Mouse (Mus musculus): ENCODE measurements around the gene Ndufb2. TPM values are rescaled to one million over a fixed set of nuclear protein-coding genes. Genes with fewer than 3 reads are reported as not detected.

Gene Ndufb2
- polyA plus RNA-seq, 1 experiment from 2014 or later: 337 TPM

DNA sequence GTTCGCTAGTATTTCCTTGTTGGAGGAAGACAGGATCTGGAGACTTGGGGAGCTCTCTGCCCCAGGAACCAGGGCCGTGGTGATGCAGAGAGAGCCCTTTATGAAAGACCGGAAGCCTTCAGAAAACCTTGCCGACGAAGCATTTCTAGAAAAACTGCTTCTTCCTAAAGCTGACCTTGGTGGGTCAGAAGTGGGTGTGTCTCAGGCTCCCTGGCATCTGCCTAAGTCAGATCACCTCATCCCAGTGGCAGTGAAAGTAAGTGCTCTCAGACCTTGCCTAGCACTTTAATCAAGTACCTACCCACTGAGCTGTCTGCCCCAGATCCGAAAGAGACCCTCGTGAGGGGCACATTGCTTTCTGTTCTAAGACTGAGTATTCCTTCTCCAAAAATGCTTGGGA, 17.4 kb upstream of the Ndufb2 start:
- ATAC-seq (ENCODE audit: insufficient read depth, low FRiP score): no peak
- peak overlapping the region; percentile 94 for H3K9ac ChIP-seq (ENCODE audit: low read length)
- H3K36me3 ChIP-seq (ENCODE audit: control insufficient read depth, insufficient read depth, low read length): peaks cover 2% of the 10 kb centered on the region; the same call in 1 of the 2 replicates

DNA sequence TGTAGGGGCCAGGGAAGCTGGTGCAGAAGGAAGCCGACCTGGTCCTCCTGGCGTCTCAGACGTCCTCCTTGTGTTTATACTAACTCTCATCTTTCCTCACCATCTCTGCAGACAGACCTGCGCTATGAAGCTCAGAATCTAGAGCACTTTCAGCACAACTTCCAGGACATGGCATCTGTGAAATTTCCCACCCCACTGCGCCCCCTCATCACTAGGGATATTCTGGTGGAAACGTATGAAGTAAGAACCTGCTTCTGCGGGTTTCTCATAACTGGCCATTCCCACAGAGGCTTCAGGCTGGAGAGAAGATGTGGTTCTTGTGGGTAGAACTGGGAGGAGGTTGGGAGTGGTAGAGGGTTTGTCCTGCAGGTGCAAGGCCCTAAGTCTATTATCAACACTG, 12.8 kb upstream of the Ndufb2 start:
- no peaks in the 10 kb centered on the region for H3K9me3 ChIP-seq (replicated peaks; ENCODE audit: control insufficient read depth, low read length)
- H3K27me3 ChIP-seq (ENCODE audit: control insufficient read depth, insufficient read depth, low read length): no peaks in the 10 kb centered on the region
- H3K4me2 ChIP-seq (ENCODE audit: low read depth, low read length): no peak overlapping the region
- peaks cover 2% of the 10 kb centered on the region for H3K36me3 ChIP-seq (ENCODE audit: control insufficient read depth, insufficient read depth, low read length)
- no peak for ATAC-seq (ENCODE audit: insufficient read depth, low FRiP score)
- no peak overlapping the region for H3K4me3 ChIP-seq (replicated peaks; ENCODE audit: low read length)
- H3K27ac ChIP-seq (ENCODE audit: low read length): no peak overlapping the region
- H3K4me1 ChIP-seq (ENCODE audit: control insufficient read depth, insufficient read depth, low read length): peaks cover 6% of the 10 kb centered on the region
- H3K9ac ChIP-seq (ENCODE audit: low read length): no peak overlapping the region
- WGBS: 84% methylated on average over 7 of the region's 7 CpGs

More for the DNA sequence above, 17.4 kb upstream of the Ndufb2 start:
- Histone ChIP-seq H3K27me3 (ENCODE audit: control insufficient read depth, insufficient read depth, low read length) (no peaks in the 10 kb centered on the region), H3K27ac (ENCODE audit: low read length) (no peak overlapping the region), H3K4me1 (ENCODE audit: control insufficient read depth, insufficient read depth, low read length) (peaks cover 11% of the 10 kb centered on the region), H3K4me2 (ENCODE audit: low read depth, low read length) (peak overlapping the region; percentile 69), H3K9me3 (replicated peaks; ENCODE audit: control insufficient read depth, low read length) (no peaks in the 10 kb centered on the region), H3K4me3 (replicated peaks; ENCODE audit: low read length) (peak overlapping the region; percentile 82)
- WGBS: 68% methylated on average over 7 of the region's 7 CpGs

DNA sequence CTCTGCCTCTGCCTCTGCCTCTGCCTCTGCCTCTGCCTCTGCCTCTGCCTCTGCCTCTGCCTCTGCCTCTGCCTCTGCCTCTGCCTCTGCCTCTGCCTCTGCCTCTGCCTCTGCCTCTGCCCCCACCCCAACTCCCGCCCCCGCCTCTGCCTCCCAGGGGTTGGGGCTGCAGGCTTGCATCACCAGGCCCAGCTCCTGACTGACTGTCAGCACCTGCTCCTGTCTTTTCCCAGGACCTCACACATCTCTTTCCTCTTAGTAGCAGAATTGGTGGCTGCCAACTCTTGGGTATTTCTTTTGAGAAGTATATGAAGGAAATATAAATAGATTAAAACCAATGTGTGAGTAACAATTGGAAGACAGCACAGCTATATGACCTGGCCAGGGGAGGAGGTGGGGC, 11.8 kb upstream of the Ndufb2 start:
- no peaks in the 10 kb centered on the region for H3K9me3 ChIP-seq (replicated peaks; ENCODE audit: control insufficient read depth, low read length)
- WGBS: 69% methylated on average over 2 of the region's 2 CpGs
- no peaks in the 10 kb centered on the region for H3K27me3 ChIP-seq (ENCODE audit: control insufficient read depth, insufficient read depth, low read length)
- H3K4me2 ChIP-seq (ENCODE audit: low read depth, low read length): no peak overlapping the region
- no peak overlapping the region for H3K4me3 ChIP-seq (replicated peaks; ENCODE audit: low read length)
- H3K4me1 ChIP-seq (ENCODE audit: control insufficient read depth, insufficient read depth, low read length): no peaks in the 10 kb centered on the region
- ATAC-seq (ENCODE audit: insufficient read depth, low FRiP score): no peak
- H3K27ac ChIP-seq (ENCODE audit: low read length): no peak overlapping the region
- no peak overlapping the region for H3K9ac ChIP-seq (ENCODE audit: low read length)
- peaks cover 2% of the 10 kb centered on the region for H3K36me3 ChIP-seq (ENCODE audit: control insufficient read depth, insufficient read depth, low read length)

DNA sequence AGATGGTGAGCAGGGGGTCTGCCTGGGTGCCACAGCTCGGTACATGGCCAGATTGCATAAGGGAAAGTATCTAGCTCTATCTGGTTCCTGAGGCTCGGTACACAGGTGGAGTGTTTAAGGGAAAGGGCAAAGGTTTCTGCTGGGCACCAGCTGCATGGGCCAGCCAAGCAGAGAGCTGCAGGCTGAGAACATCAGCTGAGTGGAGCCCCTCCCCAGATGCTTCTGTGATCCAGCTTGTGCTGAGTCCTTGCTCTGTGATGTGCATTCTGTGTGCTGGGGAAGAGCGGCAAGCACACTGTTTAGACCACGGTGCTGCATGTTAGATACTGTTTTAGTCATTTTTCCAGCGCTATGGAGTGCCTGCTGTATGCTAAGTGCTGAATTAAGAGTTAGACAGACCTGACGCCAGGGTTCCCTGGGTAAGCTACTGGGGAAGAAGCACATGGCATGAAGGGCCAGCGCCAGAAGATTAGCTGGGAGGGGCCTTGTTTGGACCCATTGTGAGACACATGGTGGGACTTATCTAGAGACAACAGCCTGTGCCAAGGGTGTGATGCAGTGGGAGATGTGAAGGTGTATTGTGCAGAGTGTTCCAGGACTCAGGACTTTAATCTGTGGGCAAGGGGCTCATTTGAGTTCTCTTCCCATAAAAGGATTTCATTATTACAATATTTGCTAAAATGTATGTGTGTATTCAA, 11.1 kb upstream of the Ndufb2 start:
- WGBS: 75% methylated on average over 7 of the region's 7 CpGs
- Histone ChIP-seq H3K4me3 (replicated peaks; ENCODE audit: low read length) (no peak overlapping the region), H3K4me2 (ENCODE audit: low read depth, low read length) (no peak overlapping the region), H3K27ac (ENCODE audit: low read length) (no peak overlapping the region), H3K9me3 (replicated peaks; ENCODE audit: control insufficient read depth, low read length) (no peaks in the 10 kb centered on the region), H3K36me3 (ENCODE audit: control insufficient read depth, insufficient read depth, low read length) (peaks cover 2% of the 10 kb centered on the region), H3K4me1 (ENCODE audit: control insufficient read depth, insufficient read depth, low read length) (no peaks in the 10 kb centered on the region), H3K9ac (ENCODE audit: low read length) (no peak overlapping the region), H3K27me3 (ENCODE audit: control insufficient read depth, insufficient read depth, low read length) (no peaks in the 10 kb centered on the region)
- ATAC-seq (ENCODE audit: insufficient read depth, low FRiP score): no peak; the same call in 1 of the 2 replicates

DNA sequence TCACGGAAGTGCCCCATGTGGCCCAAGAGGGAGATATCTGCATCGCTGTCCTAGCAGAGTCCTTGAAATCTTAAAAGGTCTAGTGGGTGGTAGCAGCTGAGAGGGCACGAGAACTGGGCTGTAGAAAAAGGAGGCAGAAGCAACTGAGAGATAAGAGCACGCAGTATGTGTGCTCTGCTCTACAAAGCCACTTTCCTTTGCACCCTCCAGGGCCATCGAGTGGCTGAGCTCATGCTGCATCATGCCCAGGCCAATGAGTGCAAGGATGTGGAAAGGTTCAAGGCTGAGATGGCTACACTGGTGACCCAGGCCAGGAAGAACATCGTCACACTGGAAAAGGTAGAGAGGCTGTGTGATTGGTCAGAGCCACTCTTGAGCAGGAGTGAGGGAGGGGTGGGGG, 6.9 kb upstream of the Ndufb2 start, which contains the start of gene Gm42420:
Gm42420 (plus strand) TSS at position 237 of the 400 bp plus-strand sequence.
- 88% methylated on average over 6 of the region's 6 CpGs for WGBS
- no peak within 1 kb of the TSS for H3K9ac ChIP-seq (ENCODE audit: low read length)
- no peaks in the 10 kb centered on the region for H3K4me1 ChIP-seq (ENCODE audit: control insufficient read depth, insufficient read depth, low read length)
- peaks cover 10% of the 10 kb centered on the region; the same call in 1 of the 2 replicates for H3K36me3 ChIP-seq (ENCODE audit: control insufficient read depth, insufficient read depth, low read length)
- H3K27me3 ChIP-seq (ENCODE audit: control insufficient read depth, insufficient read depth, low read length): no peaks in the 10 kb centered on the region
- no peak for ATAC-seq (ENCODE audit: insufficient read depth, low FRiP score)
- H3K4me2 ChIP-seq (ENCODE audit: low read depth, low read length): no peak within 1 kb of the TSS
- no peaks in the 10 kb centered on the region for H3K9me3 ChIP-seq (replicated peaks; ENCODE audit: control insufficient read depth, low read length)
- H3K4me3 ChIP-seq (replicated peaks; ENCODE audit: low read length): no peak within 1 kb of the TSS
- H3K27ac ChIP-seq (ENCODE audit: low read length): no peak within 1 kb of the TSS

DNA sequence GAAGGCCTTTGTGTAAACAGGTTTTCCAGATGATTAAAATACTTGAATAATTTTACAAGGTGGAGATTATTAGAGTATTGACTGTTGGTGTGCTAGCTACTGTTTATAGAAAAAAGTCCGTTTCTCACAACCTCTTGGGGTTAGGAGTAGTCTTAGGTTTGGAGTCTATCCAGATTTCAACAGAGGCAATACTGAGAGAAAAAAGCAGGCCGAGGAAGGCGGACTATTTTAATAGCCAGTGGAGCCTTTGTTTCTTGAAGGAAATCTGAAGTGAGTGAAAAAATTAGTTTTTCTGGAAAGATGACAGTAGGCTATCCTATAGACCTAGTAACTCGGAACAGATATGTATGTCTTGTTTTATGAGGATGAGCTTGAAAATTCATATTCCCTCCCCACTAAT, 893 bp upstream of the Ndufb2 start:
- Histone ChIP-seq H3K27me3 (ENCODE audit: control insufficient read depth, insufficient read depth, low read length) (no peaks in the 10 kb centered on the region), H3K4me2 (ENCODE audit: low read depth, low read length) (peak overlapping the region; percentile 70; the same call in 1 of the 2 replicates), H3K9me3 (replicated peaks; ENCODE audit: control insufficient read depth, low read length) (no peaks in the 10 kb centered on the region), H3K4me3 (replicated peaks; ENCODE audit: low read length) (no peak overlapping the region), H3K27ac (ENCODE audit: low read length) (no peak overlapping the region), H3K9ac (ENCODE audit: low read length) (no peak overlapping the region), H3K36me3 (ENCODE audit: control insufficient read depth, insufficient read depth, low read length) (0 out of 2 replicates have a peak, but pooled peaks cover 10% of the 10 kb centered on the region), H3K4me1 (ENCODE audit: control insufficient read depth, insufficient read depth, low read length) (peaks cover 12% of the 10 kb centered on the region)
- 88% methylated on average over 4 of the region's 4 CpGs for WGBS
- ATAC-seq (ENCODE audit: insufficient read depth, low FRiP score): no peak

DNA sequence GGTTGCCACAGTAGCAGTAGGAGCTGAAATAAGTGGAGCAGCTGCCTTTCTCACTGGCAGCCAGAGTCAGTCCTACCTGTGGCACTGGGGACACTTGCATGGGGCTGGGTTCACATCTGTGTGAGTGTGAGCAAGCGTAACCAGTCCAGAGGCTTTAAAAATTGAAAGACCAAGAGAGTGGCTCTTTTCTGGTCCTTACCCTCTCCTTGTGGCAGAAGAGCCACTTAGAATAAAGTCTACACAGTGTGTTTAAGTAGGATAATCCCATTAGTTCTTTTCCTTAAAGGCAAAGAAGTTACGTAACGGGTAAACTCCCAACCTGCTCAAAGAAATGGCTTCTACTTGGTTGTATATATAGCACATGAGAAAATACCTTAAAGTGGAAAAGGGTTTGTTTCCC, 8.5 kb downstream of the Ndufb2 start:
- 90% methylated on average over 3 of the region's 3 CpGs for WGBS
- no peak overlapping the region for H3K9ac ChIP-seq (ENCODE audit: low read length)
- no peak overlapping the region for H3K4me3 ChIP-seq (replicated peaks; ENCODE audit: low read length)
- no peaks in the 10 kb centered on the region for H3K27me3 ChIP-seq (ENCODE audit: control insufficient read depth, insufficient read depth, low read length)
- H3K27ac ChIP-seq (ENCODE audit: low read length): no peak overlapping the region
- no peak for ATAC-seq (ENCODE audit: insufficient read depth, low FRiP score)
- H3K4me2 ChIP-seq (ENCODE audit: low read depth, low read length): no peak overlapping the region
- H3K36me3 ChIP-seq (ENCODE audit: control insufficient read depth, insufficient read depth, low read length): peaks cover 7% of the 10 kb centered on the region
- H3K9me3 ChIP-seq (replicated peaks; ENCODE audit: control insufficient read depth, low read length): no peaks in the 10 kb centered on the region
- no peaks in the 10 kb centered on the region for H3K4me1 ChIP-seq (ENCODE audit: control insufficient read depth, insufficient read depth, low read length)

DNA sequence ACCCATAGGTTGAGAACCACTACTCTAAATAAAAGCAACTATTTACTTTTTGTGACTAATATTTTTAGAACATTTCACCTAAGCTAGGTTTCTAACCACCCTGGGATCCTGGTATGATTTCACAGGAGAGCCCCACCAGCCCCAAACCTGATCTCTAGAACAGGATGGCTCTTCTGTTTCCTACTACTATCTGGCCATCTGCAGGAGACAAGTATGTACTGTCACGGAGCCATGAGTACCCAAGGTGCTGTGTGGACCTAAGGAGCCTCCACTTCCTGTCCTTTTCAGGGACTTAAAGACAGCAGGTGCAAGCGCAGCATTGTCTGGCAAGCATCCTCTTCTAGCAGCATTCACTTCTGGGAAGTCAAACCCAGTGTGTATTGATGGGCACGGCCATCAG, 9.5 kb downstream of the Ndufb2 start:
- WGBS: 87% methylated on average over 3 of the region's 3 CpGs

DNA sequence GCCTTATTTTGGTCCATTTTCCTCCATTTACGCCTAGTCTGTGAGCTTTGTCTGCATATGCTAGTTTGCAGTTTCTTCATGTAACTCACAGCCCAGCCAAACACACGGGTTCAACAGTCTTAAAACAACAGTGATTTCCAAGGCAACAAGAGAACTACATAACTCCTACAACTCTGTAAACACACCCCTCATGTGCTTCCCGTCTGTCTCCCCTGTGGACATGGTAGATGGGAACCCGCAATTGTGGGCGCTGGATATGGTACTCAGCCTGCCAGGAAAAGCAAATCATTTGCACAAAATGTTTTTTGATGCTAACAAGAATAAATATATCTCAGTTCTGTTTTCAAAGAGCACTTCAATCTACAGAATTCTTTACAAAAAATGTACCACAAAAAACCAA, 12.2 kb downstream of the Ndufb2 start:
- Histone ChIP-seq H3K4me2 (ENCODE audit: low read depth, low read length) (no peak overlapping the region), H3K9me3 (replicated peaks; ENCODE audit: control insufficient read depth, low read length) (no peaks in the 10 kb centered on the region), H3K36me3 (ENCODE audit: control insufficient read depth, insufficient read depth, low read length) (peaks cover 7% of the 10 kb centered on the region; the same call in 1 of the 2 replicates), H3K27me3 (ENCODE audit: control insufficient read depth, insufficient read depth, low read length) (no peaks in the 10 kb centered on the region), H3K27ac (ENCODE audit: low read length) (no peak overlapping the region), H3K4me1 (ENCODE audit: control insufficient read depth, insufficient read depth, low read length) (no peaks in the 10 kb centered on the region), H3K4me3 (replicated peaks; ENCODE audit: low read length) (no peak overlapping the region), H3K9ac (ENCODE audit: low read length) (no peak overlapping the region)
- no peak for ATAC-seq (ENCODE audit: insufficient read depth, low FRiP score)
- WGBS: 78% methylated on average over 5 of the region's 5 CpGs

More for the DNA sequence above, 9.5 kb downstream of the Ndufb2 start:
- H3K4me1 ChIP-seq (ENCODE audit: control insufficient read depth, insufficient read depth, low read length): no peaks in the 10 kb centered on the region
- no peaks in the 10 kb centered on the region for H3K27me3 ChIP-seq (ENCODE audit: control insufficient read depth, insufficient read depth, low read length)
- H3K4me2 ChIP-seq (ENCODE audit: low read depth, low read length): no peak overlapping the region
- ATAC-seq (ENCODE audit: insufficient read depth, low FRiP score): no peak
- H3K9ac ChIP-seq (ENCODE audit: low read length): no peak overlapping the region
- H3K36me3 ChIP-seq (ENCODE audit: control insufficient read depth, insufficient read depth, low read length): peaks cover 7% of the 10 kb centered on the region
- H3K9me3 ChIP-seq (replicated peaks; ENCODE audit: control insufficient read depth, low read length): no peaks in the 10 kb centered on the region
- H3K4me3 ChIP-seq (replicated peaks; ENCODE audit: low read length): no peak overlapping the region
- no peak overlapping the region for H3K27ac ChIP-seq (ENCODE audit: low read length)
